Mouse (Mus musculus): ENCODE measurements at regions not wholly inside any gene's neighbourhood (a gene's known extent, or its start where the extent isn't known, plus 50 kb on each side); places are given as distances from the start of the nearest gene placed in this dataset.
A peak's percentile ranks its signal among the peaks of the same experiment; 100 is the strongest.
"Not testable (repeated sequence)": the region's sequence is repeated elsewhere in the genome, so short reads cannot be mapped to it uniquely, and the experiment has no call there.

DNA sequence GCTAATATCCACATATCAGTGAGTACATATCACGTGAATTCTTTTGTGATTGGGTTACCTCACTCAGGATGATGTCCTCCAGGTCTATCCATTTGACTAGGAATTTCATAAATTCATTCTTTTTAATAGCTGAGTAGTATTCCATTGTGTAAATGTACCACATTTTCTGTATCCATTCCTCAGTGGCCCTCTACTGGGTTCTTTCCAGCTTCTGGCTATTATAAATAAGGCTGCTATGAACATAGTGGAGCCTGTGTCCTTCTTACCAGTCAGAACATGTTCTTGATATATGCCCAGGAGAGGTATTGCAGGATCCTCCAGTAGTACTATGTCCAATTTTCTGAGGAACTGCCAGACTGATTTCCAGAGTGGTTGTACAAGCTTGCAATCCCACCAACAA lies 884.0 kb upstream of the Lrrc4c start:
- not testable (repeated sequence) for DNase-seq (ENCODE audit: low spot score in 2 of 2)

DNA sequence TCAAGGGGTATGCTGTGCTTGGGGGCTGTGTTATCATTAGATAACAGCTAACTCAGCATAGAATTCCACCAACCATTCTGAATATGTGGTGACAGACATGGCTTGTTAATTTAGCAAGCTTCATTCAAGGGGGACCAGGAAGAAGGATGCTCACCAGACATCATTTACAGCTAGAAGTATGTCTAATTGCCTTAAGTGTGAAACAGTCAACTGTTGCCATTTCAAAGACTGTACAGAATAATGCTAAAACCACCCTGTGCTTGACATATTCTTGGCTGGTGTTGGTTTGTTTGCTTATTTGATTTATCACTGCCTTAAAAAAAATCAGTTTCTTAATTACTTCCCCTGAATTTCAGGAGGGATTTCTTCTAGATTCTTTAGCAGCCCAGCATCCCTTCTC lies 877.0 kb upstream of the Lrrc4c start:
- DNase-seq (ENCODE audit: low spot score in 2 of 2), result no peak

DNA sequence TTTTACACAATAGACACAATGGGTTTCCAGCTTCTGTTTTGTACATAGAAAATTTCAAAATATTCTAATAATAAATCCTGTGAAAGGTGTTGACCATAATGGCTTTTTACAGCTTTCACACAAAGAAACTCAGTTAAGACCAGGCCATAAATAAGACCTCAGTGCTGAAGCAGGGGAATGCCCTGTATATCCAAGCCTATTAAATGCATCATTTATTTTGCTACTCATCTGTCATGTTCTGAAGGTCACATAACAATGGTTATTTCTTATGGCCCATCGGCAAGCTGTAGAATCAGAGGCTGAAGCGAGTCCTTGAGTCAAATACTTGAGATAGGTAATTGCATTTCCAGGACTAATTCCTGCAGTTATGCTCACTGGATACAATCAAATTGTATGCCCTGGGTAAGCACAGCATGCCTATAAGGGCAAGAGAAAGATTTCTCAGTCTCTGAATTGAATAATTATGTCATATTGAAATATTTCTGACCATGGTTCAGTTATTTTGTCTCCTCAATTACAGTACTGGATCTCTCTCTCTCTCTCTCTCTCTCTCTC lies 874.6 kb upstream of the Lrrc4c start:
- DNase-seq (ENCODE audit: low spot score in 2 of 2), result no peak

DNA sequence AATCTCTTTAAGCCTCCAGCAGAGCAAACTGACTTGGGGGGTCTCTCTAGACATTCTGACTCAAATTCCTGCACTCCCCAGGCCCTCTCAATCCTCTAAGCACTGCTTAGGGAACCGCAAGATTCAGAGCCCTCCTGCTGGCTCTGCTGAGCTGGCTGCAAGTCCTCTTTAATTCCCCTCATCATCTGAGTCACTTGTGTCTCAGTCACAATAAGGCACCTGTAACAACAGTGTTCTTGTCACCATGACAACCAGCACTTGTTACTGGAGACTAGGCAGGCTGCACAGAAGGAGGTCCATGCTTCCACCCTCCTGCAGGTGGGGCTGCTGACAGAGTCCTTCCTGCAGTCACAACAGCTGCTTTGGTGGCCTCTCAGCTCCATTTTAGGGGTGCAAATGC lies 869.1 kb upstream of the Lrrc4c start:
- peak; percentile 3 to 12 for DNase-seq (ENCODE audit: low spot score in 2 of 2)

DNA sequence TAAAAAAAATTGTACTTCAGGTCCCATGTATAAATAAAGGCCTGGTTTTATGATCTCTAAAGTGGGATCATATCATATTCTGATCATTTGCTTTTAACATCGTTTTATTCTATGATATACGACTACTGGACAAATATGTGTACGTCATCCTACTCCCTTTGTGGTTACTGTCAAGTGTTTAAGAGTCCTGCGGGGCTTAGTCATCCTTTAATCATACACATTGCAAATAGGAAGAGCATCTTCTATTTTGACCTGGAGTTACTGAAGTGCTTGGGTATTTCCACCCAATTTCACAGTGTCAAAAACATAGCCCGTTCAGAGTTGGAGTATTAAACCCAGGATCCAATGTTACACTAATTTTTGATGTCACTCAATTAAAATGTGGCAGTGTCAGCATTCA lies 838.1 kb upstream of the Lrrc4c start:
- no peak for DNase-seq (ENCODE audit: low spot score in 2 of 2)

DNA sequence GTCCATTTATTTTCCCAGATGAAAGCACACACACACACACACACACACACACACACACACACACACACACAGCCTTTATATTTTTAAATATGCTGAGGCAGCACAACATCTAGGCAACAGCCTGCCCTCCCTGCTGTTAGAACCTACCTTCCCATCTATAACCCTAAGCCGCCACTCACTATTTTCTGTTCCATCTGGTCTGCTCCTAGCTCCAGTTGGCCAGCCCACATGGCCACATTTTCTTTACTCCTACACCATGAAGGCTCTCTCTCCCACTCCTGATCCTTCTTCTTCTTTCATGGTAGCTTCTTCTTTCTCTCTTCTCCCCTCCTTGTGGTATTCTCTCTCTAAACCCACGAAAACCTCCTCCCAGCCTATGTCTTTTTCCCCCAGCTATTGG lies 834.6 kb upstream of the Lrrc4c start:
- no peak for DNase-seq (ENCODE audit: low spot score in 2 of 2)

DNA sequence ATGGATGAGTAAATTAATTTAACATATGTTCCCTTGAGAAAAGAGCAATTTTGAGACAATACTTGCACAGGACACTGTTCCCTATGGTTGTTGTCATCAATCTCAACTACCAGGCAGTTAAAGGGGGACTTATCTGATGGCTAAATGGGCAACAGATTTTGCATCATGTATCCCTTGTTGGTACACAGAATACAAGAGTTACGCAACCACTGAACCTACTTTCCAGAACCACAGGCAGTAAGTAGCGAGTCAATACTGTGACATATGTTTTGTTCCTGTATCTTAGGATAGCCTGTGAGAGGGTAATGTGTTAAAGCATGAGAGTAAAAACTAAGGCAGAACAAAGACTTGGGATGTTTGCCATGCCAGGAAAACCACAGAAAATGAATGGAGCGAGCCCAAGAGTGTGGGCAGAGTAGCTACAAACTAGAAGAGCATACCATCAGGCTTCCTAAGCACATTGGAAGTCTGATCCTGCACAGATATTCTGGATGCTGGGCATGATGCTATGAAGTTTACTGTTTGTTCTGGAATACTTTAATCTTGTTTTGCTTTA lies 830.3 kb upstream of the Lrrc4c start:
- DNase-seq (ENCODE audit: low spot score in 2 of 2), result no peak

DNA sequence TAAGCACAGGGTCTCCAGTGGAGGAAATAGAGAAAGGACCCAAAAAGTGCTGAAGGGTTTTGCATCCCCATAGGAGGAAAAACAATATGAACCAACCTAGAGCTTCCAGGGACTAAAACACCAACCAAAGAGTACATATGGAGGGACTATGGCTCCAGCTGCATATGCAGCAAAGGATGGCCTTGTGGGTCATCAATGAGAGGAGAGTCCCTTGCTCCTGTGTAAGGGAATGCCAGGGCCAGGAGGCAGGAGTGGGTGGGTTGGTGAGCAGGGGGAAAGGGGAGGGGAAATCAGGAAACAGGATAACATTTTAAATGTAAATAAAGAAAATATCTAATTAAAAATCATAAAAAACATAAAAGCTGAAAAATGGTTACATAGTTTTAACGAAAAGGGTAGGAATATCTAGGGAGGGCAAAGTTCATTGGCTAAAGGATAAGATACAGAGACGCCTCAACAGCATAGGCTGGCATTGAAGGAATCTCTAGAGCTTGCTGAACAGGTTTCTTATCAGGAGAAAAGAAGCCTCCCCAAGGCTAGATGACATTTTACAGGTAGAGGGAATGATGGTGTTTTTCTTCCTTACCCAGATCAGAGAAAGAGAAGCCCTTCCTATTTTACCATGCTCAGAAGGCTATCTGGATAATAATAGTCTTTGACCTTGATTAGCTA lies 823.8 kb upstream of the Lrrc4c start:
- no peak for DNase-seq (ENCODE audit: low spot score in 2 of 2)

DNA sequence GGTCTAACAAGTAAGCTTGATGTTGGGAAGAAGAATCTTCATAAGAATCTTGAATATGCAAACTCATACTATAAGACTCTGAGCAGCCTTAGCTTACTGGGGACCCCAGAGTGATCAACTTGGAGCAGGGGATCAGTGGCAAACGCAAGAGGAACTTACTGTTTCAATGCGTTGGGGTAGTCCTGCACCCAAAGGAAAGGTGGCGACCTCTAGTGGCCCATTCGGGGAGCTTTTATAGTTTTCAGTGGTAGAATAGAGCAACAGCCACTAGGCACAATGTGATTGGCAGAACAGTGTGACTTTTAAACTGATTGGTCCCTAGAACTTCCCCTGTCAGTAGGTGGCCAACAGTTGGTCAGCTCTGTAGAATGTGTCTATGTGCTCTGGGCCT lies 823.3 kb upstream of the Lrrc4c start:
- peak; percentile 9 to 17 for DNase-seq (ENCODE audit: low spot score in 2 of 2)

DNA sequence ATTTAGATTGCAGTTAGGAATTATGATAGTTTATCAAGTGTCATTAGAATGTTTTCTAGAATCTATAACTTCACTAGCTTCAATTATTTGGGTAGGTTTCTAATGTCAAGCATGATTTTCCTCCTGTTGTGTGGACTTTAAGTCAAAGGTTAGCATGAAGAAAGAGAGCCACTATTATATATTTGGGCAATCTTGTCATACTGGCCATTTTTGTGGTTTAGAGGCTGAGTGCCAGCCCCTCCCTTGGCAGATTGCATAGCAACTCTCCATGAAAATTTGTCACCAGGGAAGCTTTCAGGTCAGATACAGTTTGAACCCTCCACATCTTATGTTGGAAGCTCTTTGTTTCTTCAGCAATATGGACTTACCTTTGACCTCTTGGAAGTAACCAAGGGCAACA lies 806.7 kb upstream of the Lrrc4c start:
- DNase-seq (ENCODE audit: low spot score in 2 of 2), result no peak

DNA sequence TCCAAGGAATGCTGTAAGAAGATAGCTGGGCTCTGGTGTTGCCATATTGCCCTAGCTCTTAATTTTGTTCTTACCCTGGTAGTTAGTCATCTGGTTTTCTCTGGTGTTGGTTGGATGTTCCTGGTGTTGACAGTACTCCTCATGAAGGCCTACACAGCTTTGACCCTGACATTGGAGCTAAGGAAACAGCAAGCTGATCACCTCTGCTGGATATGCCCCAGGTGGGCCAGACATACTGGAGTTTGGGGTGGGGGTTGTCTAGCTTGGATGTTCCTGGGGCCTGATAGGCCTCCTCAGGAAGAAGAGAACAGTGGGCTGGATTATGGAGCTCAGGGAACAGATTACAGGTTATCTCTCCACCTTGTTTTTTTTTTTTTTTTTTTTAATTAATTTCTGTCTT lies 796.3 kb upstream of the Lrrc4c start:
- DNase-seq (ENCODE audit: low spot score in 2 of 2), result no peak

DNA sequence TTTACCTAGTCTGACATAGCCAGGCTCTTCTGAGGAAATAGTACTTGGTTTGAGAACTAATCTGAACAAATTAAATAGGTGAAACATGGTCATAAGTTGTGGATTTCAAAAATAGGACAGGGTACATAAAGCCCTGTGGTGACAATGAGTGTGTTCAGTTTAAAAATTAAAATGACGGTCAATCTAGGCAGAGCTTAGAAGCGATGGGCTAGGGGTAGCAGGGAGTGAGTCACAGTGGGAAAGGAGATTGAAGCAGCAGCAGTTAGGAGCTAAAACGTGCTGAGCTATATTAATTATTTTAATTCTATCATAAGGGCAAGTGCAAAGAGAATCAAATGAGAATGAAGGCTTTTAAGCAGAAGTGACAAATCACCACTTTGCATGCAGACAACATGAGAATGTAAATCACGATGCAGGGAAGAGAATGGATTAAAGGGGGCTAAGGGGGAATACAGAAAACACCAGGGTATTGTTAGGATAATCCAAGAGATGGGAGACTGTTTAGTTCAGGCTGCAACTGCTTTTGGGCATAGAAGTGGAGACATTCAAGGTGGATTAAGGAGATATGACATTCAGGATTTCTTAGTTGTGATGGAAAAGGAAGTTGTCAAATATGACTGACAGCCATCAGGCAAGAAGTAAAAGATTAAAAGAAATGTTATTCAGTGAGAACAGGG lies 793.2 kb upstream of the Lrrc4c start:
- DNase-seq (ENCODE audit: low spot score in 2 of 2), result no peak

DNA sequence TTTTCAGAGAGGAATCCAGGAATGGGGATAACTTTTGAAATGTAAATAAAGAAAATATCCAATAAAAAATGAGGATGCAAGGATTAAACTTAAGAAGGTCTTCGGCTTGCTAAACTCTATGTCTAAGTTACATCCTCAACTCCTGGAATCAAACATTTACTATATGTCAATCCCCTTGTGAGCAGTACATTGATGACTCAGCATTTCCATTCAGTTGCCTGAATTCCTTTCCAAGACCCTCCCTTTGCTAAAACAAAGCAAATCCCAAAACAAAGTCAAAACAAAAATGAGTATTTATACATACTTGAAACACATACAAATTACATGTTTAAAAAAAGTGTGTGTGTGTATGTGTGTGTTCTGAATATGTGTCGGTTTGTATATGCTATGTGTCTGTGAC lies 753.9 kb upstream of the Lrrc4c start:
- no peak for DNase-seq (ENCODE audit: low spot score in 2 of 2)

DNA sequence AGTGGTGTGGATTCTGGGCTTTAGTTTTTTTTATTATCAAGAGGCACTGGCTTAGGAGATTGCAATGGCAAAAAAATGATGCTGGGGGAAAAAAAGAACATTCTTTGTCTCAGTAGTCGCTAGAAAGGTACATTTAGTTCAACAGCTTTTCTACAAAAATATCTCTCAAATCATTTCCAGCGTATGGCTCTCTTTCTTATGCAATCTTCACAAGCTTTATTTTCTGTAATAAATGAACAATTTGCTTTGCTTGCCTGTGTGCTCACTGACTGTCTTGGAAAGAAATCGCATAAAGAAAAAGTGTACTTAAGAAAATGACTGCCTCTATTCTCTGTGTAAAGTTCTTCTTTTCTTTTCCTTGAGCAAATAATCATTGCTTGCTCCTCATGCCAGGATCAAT lies 742.1 kb upstream of the Lrrc4c start:
- DNase-seq (ENCODE audit: low spot score in 2 of 2), result no peak

DNA sequence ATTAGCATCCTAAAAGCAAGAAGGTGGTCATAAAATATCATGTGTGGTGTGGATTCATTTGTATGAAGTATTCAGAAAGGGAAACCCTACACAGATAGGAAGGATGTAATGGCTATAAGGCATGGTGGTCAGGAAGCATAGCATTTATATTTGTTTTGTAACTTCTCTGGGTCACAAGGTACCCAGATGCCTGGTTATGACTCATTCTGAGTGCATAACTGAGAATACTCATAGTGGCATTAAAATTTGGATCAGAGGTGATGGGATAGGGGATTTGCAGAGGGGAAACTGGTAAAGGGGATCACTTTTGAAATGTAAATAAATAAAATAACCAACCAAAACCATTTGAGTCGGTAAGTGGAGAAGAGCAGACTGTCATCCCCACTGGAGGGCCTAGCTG lies 738.8 kb upstream of the Lrrc4c start:
- no peak for DNase-seq (ENCODE audit: low spot score in 2 of 2)

DNA sequence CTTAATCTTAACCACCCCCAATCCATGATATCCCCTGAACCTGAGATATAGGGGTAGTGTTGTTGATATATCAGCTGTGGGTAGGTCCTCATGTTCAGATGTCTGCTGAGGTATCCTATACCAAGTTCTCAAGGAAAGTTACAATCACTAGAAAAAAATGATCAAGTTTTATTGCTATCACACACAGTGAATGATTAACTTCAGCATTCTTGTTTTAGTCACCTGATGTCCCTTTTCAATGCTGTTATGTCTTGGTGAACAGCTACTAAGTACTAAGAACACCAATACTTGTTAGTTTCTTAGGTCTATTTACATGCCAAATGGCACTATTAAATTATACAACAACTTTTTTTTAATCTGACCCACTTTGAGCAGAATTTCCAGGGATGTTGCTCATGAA lies 732.0 kb upstream of the Lrrc4c start:
- no peak for DNase-seq (ENCODE audit: low spot score in 2 of 2)

DNA sequence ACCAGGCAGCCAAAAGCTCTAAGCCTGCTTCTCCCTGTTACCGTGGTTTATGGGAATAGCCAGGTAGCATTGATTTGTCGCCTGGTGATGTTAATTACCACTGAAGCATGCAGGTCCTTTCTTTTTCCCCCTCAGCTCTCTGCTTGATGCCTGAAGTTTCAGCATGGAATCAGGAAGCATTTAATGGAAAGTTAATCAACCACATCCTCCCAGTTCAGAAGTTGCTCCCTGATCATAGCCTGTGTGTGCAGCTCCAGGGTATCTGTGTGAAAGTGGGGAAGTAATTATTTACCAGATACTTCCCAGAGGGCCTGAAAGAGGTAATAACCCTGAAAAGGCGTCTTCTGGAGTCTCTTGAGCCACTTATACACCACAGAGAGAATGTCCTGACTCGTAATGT lies 730.9 kb upstream of the Lrrc4c start:
- no peak for DNase-seq (ENCODE audit: low spot score in 2 of 2)

DNA sequence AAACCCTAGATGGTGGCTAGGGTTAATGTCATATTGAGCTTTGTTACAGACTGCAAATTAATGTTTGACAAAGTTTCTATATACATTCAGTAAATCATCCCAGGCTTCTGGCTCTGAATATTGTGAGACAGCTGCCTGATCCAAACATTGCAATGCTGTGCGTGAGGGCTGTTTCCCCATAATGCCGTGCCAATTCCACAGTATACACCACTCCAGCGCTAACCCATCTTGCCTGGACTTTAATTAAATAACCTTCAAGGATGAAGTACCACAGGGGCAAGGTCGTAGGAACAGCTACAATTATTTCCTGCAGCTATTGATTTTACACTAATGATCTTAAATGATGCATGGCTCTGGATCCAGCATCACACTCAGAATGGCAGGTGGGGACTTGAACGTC lies 704.6 kb upstream of the Lrrc4c start:
- no peak for DNase-seq (ENCODE audit: low spot score in 2 of 2)

DNA sequence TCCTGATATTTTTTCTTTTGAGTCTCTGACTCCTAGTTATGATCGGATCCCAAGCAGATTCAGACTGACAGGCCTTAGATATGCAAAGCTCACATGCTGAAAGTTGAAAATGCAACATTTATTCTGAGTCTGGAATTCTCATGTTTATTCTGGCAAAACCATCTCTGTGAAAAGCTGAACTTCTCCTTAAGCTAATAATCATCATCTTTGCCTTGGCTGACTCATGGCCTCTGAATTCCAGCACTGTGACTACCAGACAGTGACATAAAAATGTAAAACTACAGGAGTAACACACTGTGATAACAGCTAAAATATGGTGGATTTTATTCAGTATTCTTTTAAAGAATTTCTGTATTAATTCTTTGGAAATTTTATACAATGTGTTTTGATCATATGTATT lies 680.4 kb upstream of the Lrrc4c start:
- DNase-seq (ENCODE audit: low spot score in 2 of 2), result no peak

DNA sequence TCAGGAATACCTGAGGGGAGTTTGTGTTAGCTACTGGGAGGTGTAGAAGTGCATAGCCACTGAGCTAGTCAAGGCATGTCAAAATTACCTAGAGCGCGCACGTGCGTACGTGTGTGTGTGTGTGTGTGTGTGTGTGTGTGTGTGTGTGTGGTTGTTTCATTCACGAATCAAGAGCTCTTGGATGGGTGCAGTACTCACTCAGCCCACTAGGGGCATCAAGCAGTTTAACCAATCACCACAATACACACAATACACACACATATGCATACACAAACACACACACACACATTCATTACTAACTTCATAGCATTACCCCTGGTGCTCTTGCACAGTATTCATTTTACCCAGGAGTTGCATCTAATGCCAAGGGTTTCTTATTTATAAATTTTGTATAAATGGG lies 643.6 kb upstream of the Lrrc4c start:
- no peak for DNase-seq (ENCODE audit: low spot score in 2 of 2)

DNA sequence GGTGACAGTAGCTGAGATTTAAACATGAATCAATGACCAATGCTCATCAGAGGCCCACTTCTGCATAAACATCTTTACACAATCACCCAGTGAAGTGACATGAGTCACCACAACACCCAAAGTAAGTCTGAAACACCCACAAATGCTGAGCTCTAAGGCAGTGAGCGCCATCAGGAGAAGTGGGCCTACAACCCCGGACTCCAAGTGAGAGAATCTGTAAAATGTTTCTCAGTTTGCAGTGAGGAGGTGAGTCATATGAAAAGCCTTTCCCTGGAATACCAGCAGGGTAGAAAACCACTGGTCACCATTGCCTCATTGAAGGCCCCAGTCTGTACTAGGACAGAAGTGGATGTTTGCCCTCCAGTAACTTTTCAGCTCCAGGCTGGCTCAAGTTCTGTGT lies 602.6 kb upstream of the Lrrc4c start:
- no peak for DNase-seq (ENCODE audit: low spot score in 2 of 2)

Measured in layer of hippocampus, postnatal 10 days (tissue).